Mouse (Mus musculus): ENCODE measurements around the gene Fbxo8. TPM values are rescaled to one million over a fixed set of nuclear protein-coding genes. Genes with fewer than 3 reads are reported as not detected.

The Fbxo8 gene
- 40.7 and 41.2 TPM in 2 replicates for polyA plus RNA-seq (2015; fragmentation: Nextera tagmentation; extraction: Ambion mirVana)

GRCm38 (mm10) chr8:56550558-56551360 is at the start of gene Fbxo8, which contains the start of gene Cep44:
Gene Fbxo8 (plus strand): TSS chr8:56551090.
Gene Cep44 (minus strand): TSS chr8:56551047.
- H3K9me3 ChIP-seq (ENCODE audit: control insufficient read depth, low read length) = no peaks in the 10 kb centered on the region
- no peaks in the 10 kb centered on the region for H3K27me3 ChIP-seq (ENCODE audit: control insufficient read depth, insufficient read depth, low read depth, low read length)
- peak within 1 kb of the TSS; percentile 55 for H3K27ac ChIP-seq (ENCODE audit: low read length)
- peak within 1 kb of the TSS; percentile 63 for H3K4me3 ChIP-seq (ENCODE audit: low read length)
- H3K36me3 ChIP-seq (ENCODE audit: control insufficient read depth, insufficient read depth, low read length) = no peaks in the 10 kb centered on the region
- under 1% methylated on average over 53 of the region's 53 CpGs for WGBS
- peak within 1 kb of the TSS; percentile 74 for H3K4me2 ChIP-seq (ENCODE audit: low read depth, low read length)
- peaks cover 6% of the 10 kb centered on the region for H3K4me1 ChIP-seq (replicated peaks; ENCODE audit: control insufficient read depth, insufficient read depth, low read length)
- ATAC-seq (ENCODE audit: low read depth) = peak; percentile 90
- peak within 1 kb of the TSS; percentile 89 for H3K9ac ChIP-seq (ENCODE audit: low read length)

GRCm38 (mm10) chr8:56501911-56502310 is 49.0 kb upstream of the Fbxo8 start:
- ATAC-seq (ENCODE audit: low read depth) = no peak
- H3K9ac ChIP-seq (ENCODE audit: low read length) = no peak overlapping the region
- no peak overlapping the region for H3K27ac ChIP-seq (ENCODE audit: low read length)
- H3K4me2 ChIP-seq (ENCODE audit: low read depth, low read length) = no peak overlapping the region
- H3K4me3 ChIP-seq (ENCODE audit: low read length) = no peak overlapping the region
- H3K9me3 ChIP-seq (ENCODE audit: control insufficient read depth, low read length) = no peaks in the 10 kb centered on the region
- no peaks in the 10 kb centered on the region for H3K4me1 ChIP-seq (replicated peaks; ENCODE audit: control insufficient read depth, insufficient read depth, low read length)
- H3K36me3 ChIP-seq (ENCODE audit: control insufficient read depth, insufficient read depth, low read length) = no peaks in the 10 kb centered on the region
- no peaks in the 10 kb centered on the region for H3K27me3 ChIP-seq (ENCODE audit: control insufficient read depth, insufficient read depth, low read depth, low read length)

- Histone ChIP-seq H3K36me3 (ENCODE audit: control insufficient read depth, insufficient read depth, low read length) (no peaks in the 10 kb centered on the region), H3K9me3 (ENCODE audit: control insufficient read depth, low read length) (no peaks in the 10 kb centered on the region), H3K27ac (ENCODE audit: low read length) (no peak overlapping the region), H3K4me1 (replicated peaks; ENCODE audit: control insufficient read depth, insufficient read depth, low read length) (no peaks in the 10 kb centered on the region), H3K4me3 (ENCODE audit: low read length) (no peak overlapping the region), H3K4me2 (ENCODE audit: low read depth, low read length) (no peak overlapping the region), H3K9ac (ENCODE audit: low read length) (no peak overlapping the region), H3K27me3 (ENCODE audit: control insufficient read depth, insufficient read depth, low read depth, low read length) (no peaks in the 10 kb centered on the region)
- no peak for ATAC-seq (ENCODE audit: low read depth)
- WGBS = 48% methylated on average over 3 of the region's 3 CpGs
Observed at GRCm38 (mm10) chr8:56508318-56508951, 42.5 kb upstream of the Fbxo8 start.

- ATAC-seq (ENCODE audit: low read depth) = no peak
- Histone ChIP-seq H3K4me1 (replicated peaks; ENCODE audit: control insufficient read depth, insufficient read depth, low read length) (no peaks in the 10 kb centered on the region), H3K9ac (ENCODE audit: low read length) (no peak overlapping the region), H3K36me3 (ENCODE audit: control insufficient read depth, insufficient read depth, low read length) (no peaks in the 10 kb centered on the region), H3K27ac (ENCODE audit: low read length) (no peak overlapping the region), H3K4me3 (ENCODE audit: low read length) (no peak overlapping the region), H3K9me3 (ENCODE audit: control insufficient read depth, low read length) (no peaks in the 10 kb centered on the region), H3K27me3 (ENCODE audit: control insufficient read depth, insufficient read depth, low read depth, low read length) (no peaks in the 10 kb centered on the region), H3K4me2 (ENCODE audit: low read depth, low read length) (no peak overlapping the region)
- WGBS = 59% methylated on average over 4 of the region's 4 CpGs
Observed at GRCm38 (mm10) chr8:56508952-56509479, 41.9 kb upstream of the Fbxo8 start.

GRCm38 (mm10) chr8:56518848-56519247 is 32.0 kb upstream of the Fbxo8 start:
- no peaks in the 10 kb centered on the region for H3K9me3 ChIP-seq (ENCODE audit: control insufficient read depth, low read length)
- H3K27me3 ChIP-seq (ENCODE audit: control insufficient read depth, insufficient read depth, low read depth, low read length) = no peaks in the 10 kb centered on the region
- no peak overlapping the region for H3K4me3 ChIP-seq (ENCODE audit: low read length)
- H3K4me2 ChIP-seq (ENCODE audit: low read depth, low read length) = no peak overlapping the region
- no peaks in the 10 kb centered on the region for H3K4me1 ChIP-seq (replicated peaks; ENCODE audit: control insufficient read depth, insufficient read depth, low read length)
- H3K9ac ChIP-seq (ENCODE audit: low read length) = no peak overlapping the region
- no peaks in the 10 kb centered on the region for H3K36me3 ChIP-seq (ENCODE audit: control insufficient read depth, insufficient read depth, low read length)
- 63% methylated on average over 6 of the region's 6 CpGs for WGBS
- H3K27ac ChIP-seq (ENCODE audit: low read length) = no peak overlapping the region
- no peak for ATAC-seq (ENCODE audit: low read depth)

- Histone ChIP-seq H3K4me1 (replicated peaks; ENCODE audit: control insufficient read depth, insufficient read depth, low read length) (no peaks in the 10 kb centered on the region), H3K4me2 (ENCODE audit: low read depth, low read length) (no peak overlapping the region), H3K9me3 (ENCODE audit: control insufficient read depth, low read length) (no peaks in the 10 kb centered on the region), H3K9ac (ENCODE audit: low read length) (no peak overlapping the region), H3K4me3 (ENCODE audit: low read length) (no peak overlapping the region), H3K27ac (ENCODE audit: low read length) (no peak overlapping the region), H3K27me3 (ENCODE audit: control insufficient read depth, insufficient read depth, low read depth, low read length) (no peaks in the 10 kb centered on the region), H3K36me3 (ENCODE audit: control insufficient read depth, insufficient read depth, low read length) (no peaks in the 10 kb centered on the region)
- ATAC-seq (ENCODE audit: low read depth) = no peak
- 73% methylated on average over 2 of the region's 2 CpGs for WGBS
Observed at GRCm38 (mm10) chr8:56520249-56520648, 30.6 kb upstream of the Fbxo8 start.

- ATAC-seq (ENCODE audit: low read depth) = no peak
- Histone ChIP-seq H3K9me3 (ENCODE audit: control insufficient read depth, low read length) (no peaks in the 10 kb centered on the region), H3K36me3 (ENCODE audit: control insufficient read depth, insufficient read depth, low read length) (no peaks in the 10 kb centered on the region), H3K27ac (ENCODE audit: low read length) (no peak overlapping the region), H3K4me2 (ENCODE audit: low read depth, low read length) (no peak overlapping the region), H3K9ac (ENCODE audit: low read length) (no peak overlapping the region), H3K4me3 (ENCODE audit: low read length) (no peak overlapping the region), H3K27me3 (ENCODE audit: control insufficient read depth, insufficient read depth, low read depth, low read length) (no peaks in the 10 kb centered on the region), H3K4me1 (replicated peaks; ENCODE audit: control insufficient read depth, insufficient read depth, low read length) (no peaks in the 10 kb centered on the region)
- 75% methylated on average over 4 of the region's 4 CpGs for WGBS
Observed at GRCm38 (mm10) chr8:56521051-56521450, 29.8 kb upstream of the Fbxo8 start.

- WGBS = 84% methylated on average over 6 of the region's 6 CpGs
- no peak overlapping the region for H3K4me2 ChIP-seq (ENCODE audit: low read depth, low read length)
- H3K9me3 ChIP-seq (ENCODE audit: control insufficient read depth, low read length) = no peaks in the 10 kb centered on the region
- no peaks in the 10 kb centered on the region for H3K27me3 ChIP-seq (ENCODE audit: control insufficient read depth, insufficient read depth, low read depth, low read length)
- H3K4me1 ChIP-seq (replicated peaks; ENCODE audit: control insufficient read depth, insufficient read depth, low read length) = no peaks in the 10 kb centered on the region
- no peak overlapping the region for H3K27ac ChIP-seq (ENCODE audit: low read length)
- no peak overlapping the region for H3K4me3 ChIP-seq (ENCODE audit: low read length)
- no peak for ATAC-seq (ENCODE audit: low read depth)
- no peak overlapping the region for H3K9ac ChIP-seq (ENCODE audit: low read length)
- peaks cover 6% of the 10 kb centered on the region; the same call in 1 of the 2 replicates for H3K36me3 ChIP-seq (ENCODE audit: control insufficient read depth, insufficient read depth, low read length)
Observed at GRCm38 (mm10) chr8:56528869-56529268, 22.0 kb upstream of the Fbxo8 start.

- no peak overlapping the region for H3K4me2 ChIP-seq (ENCODE audit: low read depth, low read length)
- no peaks in the 10 kb centered on the region for H3K27me3 ChIP-seq (ENCODE audit: control insufficient read depth, insufficient read depth, low read depth, low read length)
- ATAC-seq (ENCODE audit: low read depth) = no peak
- peaks cover 6% of the 10 kb centered on the region; the same call in 1 of the 2 replicates for H3K36me3 ChIP-seq (ENCODE audit: control insufficient read depth, insufficient read depth, low read length)
- H3K4me1 ChIP-seq (replicated peaks; ENCODE audit: control insufficient read depth, insufficient read depth, low read length) = no peaks in the 10 kb centered on the region
- no peak overlapping the region for H3K4me3 ChIP-seq (ENCODE audit: low read length)
- no peaks in the 10 kb centered on the region for H3K9me3 ChIP-seq (ENCODE audit: control insufficient read depth, low read length)
- H3K9ac ChIP-seq (ENCODE audit: low read length) = no peak overlapping the region
- H3K27ac ChIP-seq (ENCODE audit: low read length) = no peak overlapping the region
- WGBS = 2% methylated on average over 3 of the region's 3 CpGs
Observed at GRCm38 (mm10) chr8:56530359-56530758, 20.5 kb upstream of the Fbxo8 start.
